Mouse (Mus musculus) limb, embryonic 12.5 days (tissue): ENCODE measurements around the gene Ap3b1. TPM values are rescaled to one million over a fixed set of nuclear protein-coding genes. Genes with fewer than 3 reads are reported as not detected.

Experiments used
- ATAC-seq: fragments of 200-750 bp; cut with Nextera tagmentation; 2 replicates; pipeline ENCODE4 v1.8.0; 2017; ENCODE audit warnings: low read depth, moderate TSS enrichment; ENCODE audit not compliant: insufficient number of reproducible peaks, insufficient read depth, low FRiP score, low TSS enrichment
- H3K27ac ChIP-seq: fragments of 300-500 bp; sonication (generic); 2 replicates; pipeline ENCODE4 v1.5.1; 2016; ENCODE audit warnings: mild to moderate bottlenecking, moderate library complexity
- H3K27me3 ChIP-seq: fragments of 300-500 bp; sonication (generic); 2 replicates; pipeline ENCODE4 v1.6.1; 2016; ENCODE audit warnings: mild to moderate bottlenecking, moderate library complexity
- H3K36me3 ChIP-seq: fragments of 300-500 bp; sonication (generic); 2 replicates; pipeline ENCODE4 v1.6.1; 2016; ENCODE audit warnings: mild to moderate bottlenecking, moderate library complexity
- H3K4me1 ChIP-seq: fragments of 300-500 bp; sonication (generic); replicated peaks from 2 replicates; pipeline ENCODE4 v1.6.1; 2016
- H3K4me2 ChIP-seq: fragments of 300-500 bp; sonication (generic); 2 replicates; pipeline ENCODE4 v1.6.1; 2016; ENCODE audit warnings: mild to moderate bottlenecking, moderate library complexity
- H3K4me3 ChIP-seq: fragments of 300-500 bp; sonication (generic); replicated peaks from 2 replicates; pipeline ENCODE4 v1.5.1; 2016; ENCODE audit warnings: mild to moderate bottlenecking
- H3K9ac ChIP-seq: fragments of 300-500 bp; sonication (generic); replicated peaks from 2 replicates; pipeline ENCODE4 v1.6.1; 2016; ENCODE audit warnings: mild to moderate bottlenecking, moderate library complexity
- H3K9me3 ChIP-seq: fragments of 300-500 bp; sonication (generic); 2 replicates; pipeline ENCODE4 v1.6.1; 2016; ENCODE audit warnings: mild to moderate bottlenecking, moderate library complexity
- WGBS: fragments of 180-500 bp; shearing (Covaris S2); methylation state at CpG from one replicate; pipeline ENCODE4 v1.1.7; 2016; 5-methylcytosine and 5-hydroxymethylcytosine counted together
- polyA plus RNA-seq: library from polyadenylated mRNA; unstranded; fragments of >200 nt; fragmentation: Nextera tagmentation; extraction: Ambion mirVana; gene quantifications from 2 replicates; pipeline ENCODE4 v1.2.1, GENCODE M21; 2016

The Ap3b1 gene
- polyA plus RNA-seq, 1 experiment from 2014 or later = 44.7 TPM

GRCm38 (mm10) chr13:94375526-94376390 lies 17.0 kb downstream of the Ap3b1 start:
- H3K27me3 ChIP-seq = no peaks in the 10 kb centered on the region
- peaks cover 13% of the 10 kb centered on the region; the same call in 1 of the 2 replicates for H3K36me3 ChIP-seq
- 85% methylated on average over 7 of the region's 7 CpGs for WGBS
- H3K9ac ChIP-seq = no peak overlapping the region
- H3K27ac ChIP-seq = no peak overlapping the region
- H3K4me2 ChIP-seq = no peak overlapping the region
- H3K9me3 ChIP-seq = no peaks in the 10 kb centered on the region
- ATAC-seq = no peak
- H3K4me1 ChIP-seq = no peaks in the 10 kb centered on the region
- H3K4me3 ChIP-seq = no peak overlapping the region

- Histone ChIP-seq H3K4me2 (no peak overlapping the region), H3K36me3 (peaks cover 8% of the 10 kb centered on the region; the same call in 1 of the 2 replicates), H3K9ac (no peak overlapping the region), H3K9me3 (no peaks in the 10 kb centered on the region), H3K4me1 (no peaks in the 10 kb centered on the region), H3K27ac (no peak overlapping the region), H3K4me3 (no peak overlapping the region), H3K27me3 (no peaks in the 10 kb centered on the region)
- no peak for ATAC-seq
- 86% methylated on average over 4 of the region's 4 CpGs for WGBS
These were observed 20.2 kb downstream of the Ap3b1 start for GRCm38 (mm10) chr13:94379006-94379405.

- Histone ChIP-seq H3K27ac (no peak overlapping the region), H3K4me2 (no peak overlapping the region), H3K9me3 (no peaks in the 10 kb centered on the region), H3K9ac (no peak overlapping the region), H3K27me3 (no peaks in the 10 kb centered on the region), H3K4me3 (no peak overlapping the region), H3K4me1 (no peaks in the 10 kb centered on the region), H3K36me3 (no peaks in the 10 kb centered on the region)
- 83% methylated on average over 4 of the region's 4 CpGs for WGBS
- ATAC-seq = no peak
These were observed 22.7 kb downstream of the Ap3b1 start for GRCm38 (mm10) chr13:94381427-94381826.

- WGBS = 72% methylated on average over 8 of the region's 8 CpGs
- no peak for ATAC-seq
These were observed 23.3 kb downstream of the Ap3b1 start for GRCm38 (mm10) chr13:94381829-94382675.

GRCm38 (mm10) chr13:94384931-94385570 lies 26.3 kb downstream of the Ap3b1 start:
- H3K36me3 ChIP-seq = no peaks in the 10 kb centered on the region
- no peak for ATAC-seq
- H3K4me2 ChIP-seq = no peak overlapping the region

More at GRCm38 (mm10) chr13:94381829-94382675, 23.3 kb downstream of the Ap3b1 start:
- H3K36me3 ChIP-seq = no peaks in the 10 kb centered on the region
- H3K9ac ChIP-seq = no peak overlapping the region
- no peak overlapping the region for H3K4me2 ChIP-seq
- no peaks in the 10 kb centered on the region for H3K4me1 ChIP-seq
- H3K27me3 ChIP-seq = no peaks in the 10 kb centered on the region
- H3K4me3 ChIP-seq = no peak overlapping the region
- no peaks in the 10 kb centered on the region for H3K9me3 ChIP-seq
- no peak overlapping the region for H3K27ac ChIP-seq

GRCm38 (mm10) chr13:94388566-94388965 lies 29.8 kb downstream of the Ap3b1 start:
- Histone ChIP-seq H3K27me3 (no peaks in the 10 kb centered on the region), H3K4me2 (no peak overlapping the region), H3K9ac (no peak overlapping the region), H3K4me3 (no peak overlapping the region), H3K9me3 (no peaks in the 10 kb centered on the region), H3K36me3 (peaks cover 14% of the 10 kb centered on the region), H3K4me1 (peaks cover 3% of the 10 kb centered on the region; the same call in 1 of the 2 replicates), H3K27ac (no peak overlapping the region)
- ATAC-seq = no peak
- 76% methylated on average over 3 of the region's 3 CpGs for WGBS

More at GRCm38 (mm10) chr13:94384931-94385570, 26.3 kb downstream of the Ap3b1 start:
- Histone ChIP-seq H3K9me3 (no peaks in the 10 kb centered on the region), H3K4me3 (no peak overlapping the region), H3K27ac (no peak overlapping the region), H3K4me1 (peaks cover 3% of the 10 kb centered on the region; the same call in 1 of the 2 replicates), H3K27me3 (no peaks in the 10 kb centered on the region), H3K9ac (no peak overlapping the region)
- 98% methylated on average over 3 of the region's 3 CpGs for WGBS

- Histone ChIP-seq H3K36me3 (peaks cover 14% of the 10 kb centered on the region), H3K9ac (no peak overlapping the region), H3K4me3 (no peak overlapping the region), H3K9me3 (no peaks in the 10 kb centered on the region), H3K4me1 (peaks cover 11% of the 10 kb centered on the region), H3K27ac (no peak overlapping the region), H3K27me3 (no peaks in the 10 kb centered on the region), H3K4me2 (no peak overlapping the region)
- 86% methylated on average over 2 of the region's 2 CpGs for WGBS
- no peak for ATAC-seq
These were observed 30.8 kb downstream of the Ap3b1 start for GRCm38 (mm10) chr13:94389541-94389940.

- 85% methylated on average over 5 of the region's 5 CpGs for WGBS
- H3K4me1 ChIP-seq = peaks cover 18% of the 10 kb centered on the region
- no peaks in the 10 kb centered on the region for H3K27me3 ChIP-seq
- H3K9ac ChIP-seq = no peak overlapping the region
- peaks cover 36% of the 10 kb centered on the region for H3K36me3 ChIP-seq
- ATAC-seq = no peak
- no peak overlapping the region for H3K27ac ChIP-seq
- H3K4me2 ChIP-seq = no peak overlapping the region
- H3K9me3 ChIP-seq = no peaks in the 10 kb centered on the region
- H3K4me3 ChIP-seq = no peak overlapping the region
These were observed 33.5 kb downstream of the Ap3b1 start for GRCm38 (mm10) chr13:94392282-94392681.

GRCm38 (mm10) chr13:94394486-94394885 lies 35.7 kb downstream of the Ap3b1 start:
- ATAC-seq = no peak
- Histone ChIP-seq H3K9ac (no peak overlapping the region), H3K36me3 (peaks cover 43% of the 10 kb centered on the region), H3K4me2 (no peak overlapping the region), H3K27me3 (no peaks in the 10 kb centered on the region), H3K27ac (no peak overlapping the region), H3K4me3 (no peak overlapping the region), H3K9me3 (no peaks in the 10 kb centered on the region), H3K4me1 (peaks cover 15% of the 10 kb centered on the region)
- WGBS = 67% methylated on average over 9 of the region's 9 CpGs

- no peak overlapping the region for H3K27ac ChIP-seq
- no peaks in the 10 kb centered on the region for H3K9me3 ChIP-seq
- no peaks in the 10 kb centered on the region for H3K27me3 ChIP-seq
- WGBS = 90% methylated on average over 8 of the region's 8 CpGs
- H3K4me1 ChIP-seq = peaks cover 15% of the 10 kb centered on the region
- H3K9ac ChIP-seq = no peak overlapping the region
- ATAC-seq = no peak
- H3K4me3 ChIP-seq = no peak overlapping the region
- H3K36me3 ChIP-seq = peaks cover 43% of the 10 kb centered on the region
- H3K4me2 ChIP-seq = no peak overlapping the region
These were observed 37.0 kb downstream of the Ap3b1 start for GRCm38 (mm10) chr13:94395763-94396162.
